Mouse (Mus musculus) kidney, adult 2 months (tissue): ENCODE measurements around the gene Traf4.

ENCODE experiments used
- CTCF ChIP-seq: fragments of 200-500 bp; conservative IDR thresholded peaks from 2 replicates; pipeline ENCODE4 v1.5.1; 2011; ENCODE audit warnings: low read depth, mild to moderate bottlenecking, control low read depth, low read length, moderate library complexity, mixed read lengths; ENCODE audit not compliant: insufficient read depth, insufficient read length
- POLR2A ChIP-seq: fragments of 200-500 bp; IDR thresholded peaks from one replicate; pipeline ENCODE4 v1.6.1; 2011; ENCODE audit warnings: low read depth, low read length, control low read depth

DNA sequence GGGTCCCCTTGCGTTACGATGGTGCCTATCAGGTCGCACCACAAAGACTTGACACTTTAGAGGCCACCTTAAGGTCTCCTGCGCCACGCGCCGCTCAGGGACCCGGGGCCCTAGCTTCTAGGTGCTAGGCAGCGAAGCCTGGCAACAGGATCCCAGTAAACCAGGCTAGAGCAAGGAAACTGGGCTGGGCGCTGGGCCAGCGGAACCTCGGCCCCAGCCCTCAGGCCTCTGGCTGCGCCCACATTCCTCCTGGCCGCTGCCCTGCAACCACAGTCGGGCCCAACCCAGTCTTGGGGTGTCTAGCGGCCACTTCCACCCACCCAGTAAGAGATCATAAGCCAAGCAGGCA is 346 bp upstream of the Traf4 start:
- TF ChIP-seq POLR2A (no peak), CTCF (no peak)
